Mouse (Mus musculus): ENCODE measurements around the gene Cdc37.

Cdc37 gene

GRCm38 (mm10) chr9:21149654-21150419 lies at the start of gene Cdc37:
TSS of gene Cdc37 (minus strand) at chr9:21149982.
- peak; percentile 78 for DNase-seq (ENCODE audit: low read depth, low spot score)

GRCm38 (mm10) chr9:21198960-21199359 lies 49.2 kb upstream of the Cdc37 start:
- DNase-seq (ENCODE audit: low read depth, low spot score), result no peak

GRCm38 (mm10) chr9:21197981-21198380 lies 48.2 kb upstream of the Cdc37 start:
- peak; percentile 90 for DNase-seq (ENCODE audit: low read depth, low spot score)

GRCm38 (mm10) chr9:21196521-21197433 lies 47.0 kb upstream of the Cdc37 start:
- DNase-seq (ENCODE audit: low read depth, low spot score), result peak; percentile 67

- DNase-seq (ENCODE audit: low read depth, low spot score), result peak; percentile 71
Measured at GRCm38 (mm10) chr9:21195736-21196505, 46.1 kb upstream of the Cdc37 start.

- DNase-seq (ENCODE audit: low read depth, low spot score), result no peak
Measured at GRCm38 (mm10) chr9:21194787-21195493, 45.2 kb upstream of the Cdc37 start.

GRCm38 (mm10) chr9:21193786-21194185 lies 44.0 kb upstream of the Cdc37 start:
- no peak for DNase-seq (ENCODE audit: low read depth, low spot score)

GRCm38 (mm10) chr9:21190670-21191069 lies 40.9 kb upstream of the Cdc37 start:
- no peak for DNase-seq (ENCODE audit: low read depth, low spot score)

GRCm38 (mm10) chr9:21189905-21190304 lies 40.1 kb upstream of the Cdc37 start:
- DNase-seq (ENCODE audit: low read depth, low spot score), result no peak

- DNase-seq (ENCODE audit: low read depth, low spot score), result no peak
Measured at GRCm38 (mm10) chr9:21185436-21185835, 35.7 kb upstream of the Cdc37 start.

GRCm38 (mm10) chr9:21184733-21185132 lies 35.0 kb upstream of the Cdc37 start:
- no peak for DNase-seq (ENCODE audit: low read depth, low spot score)

- DNase-seq (ENCODE audit: low read depth, low spot score), result no peak
Measured at GRCm38 (mm10) chr9:21183905-21184413, 34.2 kb upstream of the Cdc37 start.

GRCm38 (mm10) chr9:21183421-21183820 lies 33.6 kb upstream of the Cdc37 start:
- DNase-seq (ENCODE audit: low read depth, low spot score), result no peak

GRCm38 (mm10) chr9:21181421-21182220 lies 31.8 kb upstream of the Cdc37 start:
- DNase-seq (ENCODE audit: low read depth, low spot score), result no peak

- no peak for DNase-seq (ENCODE audit: low read depth, low spot score)
Measured at GRCm38 (mm10) chr9:21180841-21181240, 31.1 kb upstream of the Cdc37 start.

GRCm38 (mm10) chr9:21180402-21180801 lies 30.6 kb upstream of the Cdc37 start:
- DNase-seq (ENCODE audit: low read depth, low spot score), result no peak

GRCm38 (mm10) chr9:21172364-21172763 lies 22.6 kb upstream of the Cdc37 start:
- DNase-seq (ENCODE audit: low read depth, low spot score), result no peak

- DNase-seq (ENCODE audit: low read depth, low spot score), result no peak
Measured at GRCm38 (mm10) chr9:21169157-21169556, 19.4 kb upstream of the Cdc37 start.

GRCm38 (mm10) chr9:21168161-21169123 lies 18.7 kb upstream of the Cdc37 start:
- DNase-seq (ENCODE audit: low read depth, low spot score), result no peak

Data from telencephalon, adult 2 months (tissue).